Mouse (Mus musculus) kidney, postnatal 0 days (tissue): ENCODE measurements at regions not wholly inside any gene's neighbourhood (a gene's known extent, or its start where the extent isn't known, plus 50 kb on each side); places are given as distances from the start of the nearest gene placed in this dataset.

Experiments
- ATAC-seq: fragments of 200-750 bp; cut with Nextera tagmentation; replicated peaks from 2 replicates; pipeline ENCODE4 v1.8.0; 2017; ENCODE audit warnings: low read depth, moderate number of reproducible peaks, moderate TSS enrichment, moderate library complexity; ENCODE audit not compliant: low FRiP score
- DNase-seq: peaks from one replicate; pipeline ENCODE4 v3.0.0-alpha.2; 2016; ENCODE audit warnings: low spot score
- H3K27ac ChIP-seq: fragments of 300-500 bp; sonication (generic); 2 replicates; pipeline ENCODE4 v1.5.1; 2014; ENCODE audit warnings: mild to moderate bottlenecking
- H3K27me3 ChIP-seq: fragments of 300-500 bp; sonication (generic); 2 replicates; pipeline ENCODE4 v1.6.1; 2014; ENCODE audit warnings: low read length, mixed read lengths; ENCODE audit not compliant: insufficient read depth
- H3K36me3 ChIP-seq: fragments of 300-500 bp; sonication (generic); 2 replicates; pipeline ENCODE4 v1.6.1; 2014; ENCODE audit warnings: low read length, mixed read lengths; ENCODE audit not compliant: insufficient read depth
- H3K4me1 ChIP-seq: fragments of 300-500 bp; sonication (generic); replicated peaks from 2 replicates; pipeline ENCODE4 v1.6.1; 2014; ENCODE audit warnings: antibody characterized with exemption, low read length, mixed read lengths; ENCODE audit not compliant: insufficient read depth
- H3K4me2 ChIP-seq: fragments of 300-500 bp; sonication (generic); 2 replicates; pipeline ENCODE4 v1.6.1; 2014; ENCODE audit warnings: mild to moderate bottlenecking, low read length, moderate library complexity, mixed read lengths
- H3K4me3 ChIP-seq: fragments of 300-500 bp; sonication (generic); replicated peaks from 2 replicates; pipeline ENCODE4 v1.5.1; 2014; ENCODE audit warnings: low read depth, low read length
- H3K9ac ChIP-seq: fragments of 300-500 bp; sonication (generic); 2 replicates; pipeline ENCODE4 v1.6.1; 2014; ENCODE audit warnings: low read depth, low read length
- H3K9me3 ChIP-seq: fragments of 300-500 bp; sonication (generic); replicated peaks from 2 replicates; pipeline ENCODE4 v1.6.1; 2016; ENCODE audit warnings: low read length, inconsistent platforms, mixed read lengths
- CTCF ChIP-seq: IDR thresholded peaks from 2 replicates; pipeline ENCODE4 v1.5.1; 2016; ENCODE audit warnings: antibody characterized with exemption, low read depth, mild to moderate bottlenecking, moderate library complexity
- WGBS: fragments of 180-500 bp; shearing (Covaris S2); extraction: QIAGEN DNeasy Blood & Tissue Kit; methylation state at CpG from one replicate; pipeline ENCODE4 v1.1.7; 2014; 5-methylcytosine and 5-hydroxymethylcytosine counted together

DNA sequence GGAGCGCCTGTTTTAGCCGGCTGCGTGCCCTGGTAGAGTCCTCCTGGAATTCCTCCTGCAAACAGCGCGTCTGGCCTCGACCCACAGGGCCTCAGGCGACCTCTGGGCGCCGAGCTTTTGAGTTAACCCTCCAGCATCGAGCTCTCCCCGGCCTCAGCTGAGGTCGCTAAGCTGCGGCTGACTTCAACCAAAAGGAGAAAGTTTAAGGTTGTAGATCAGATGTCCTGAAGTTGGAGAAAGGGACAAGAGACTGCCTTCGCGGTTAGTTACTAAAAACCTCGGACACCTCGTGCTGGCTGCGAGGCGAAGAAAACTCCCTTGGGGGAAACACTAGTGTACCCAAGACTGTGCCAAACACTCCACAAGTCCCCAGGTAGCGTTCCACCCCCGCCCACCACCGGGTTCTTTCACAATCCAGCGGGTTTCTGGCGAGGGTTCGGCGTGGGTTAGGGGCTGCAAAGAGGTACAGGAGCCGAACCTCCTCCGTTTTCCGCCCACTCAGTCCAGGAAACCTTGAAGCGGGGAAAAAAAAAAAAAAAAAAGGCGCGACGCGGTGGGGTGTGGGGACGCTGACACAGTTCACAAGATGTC lies 78.9 kb downstream of the Kcnrg start:
- Histone ChIP-seq H3K27ac (no peak overlapping the region), H3K9ac (no peak overlapping the region), H3K4me2 (peak overlapping the region; percentile 86), H3K4me1 (peaks cover 33% of the 10 kb centered on the region), H3K4me3 (peak overlapping the region; percentile 39), H3K9me3 (no peaks in the 10 kb centered on the region), H3K36me3 (no peaks in the 10 kb centered on the region), H3K27me3 (peaks cover 25% of the 10 kb centered on the region)
- no peak for TF ChIP-seq CTCF
- WGBS = 10% methylated on average over 29 of the region's 35 CpGs
- ATAC-seq = no peak
- peak; percentile 42 for DNase-seq

GRCm38 (mm10) chr14:61686821-61687341 lies 79.6 kb downstream of the Kcnrg start:
- Histone ChIP-seq H3K9ac (peak overlapping the region; percentile 40), H3K4me2 (peak overlapping the region; percentile 86), H3K9me3 (no peaks in the 10 kb centered on the region), H3K27me3 (peaks cover 25% of the 10 kb centered on the region), H3K36me3 (no peaks in the 10 kb centered on the region), H3K4me1 (peaks cover 33% of the 10 kb centered on the region), H3K4me3 (peak overlapping the region; percentile 39), H3K27ac (no peak overlapping the region)
- TF ChIP-seq CTCF = no peak
- peak; percentile 30 for DNase-seq
- ATAC-seq = no peak
- WGBS = under 1% methylated on average over 33 of the region's 33 CpGs

GRCm38 (mm10) chr14:61687346-61688012 lies 80.2 kb downstream of the Kcnrg start:
- Histone ChIP-seq H3K4me2 (peak overlapping the region; percentile 86), H3K36me3 (no peaks in the 10 kb centered on the region), H3K4me3 (peak overlapping the region; percentile 39), H3K4me1 (peaks cover 33% of the 10 kb centered on the region), H3K27me3 (peaks cover 25% of the 10 kb centered on the region), H3K9me3 (no peaks in the 10 kb centered on the region), H3K27ac (no peak overlapping the region), H3K9ac (peak overlapping the region; percentile 40)
- ATAC-seq (no peak), DNase-seq (peak; percentile 27)
- 2% methylated on average over 15 of the region's 15 CpGs for WGBS
- no peak for TF ChIP-seq CTCF

DNA sequence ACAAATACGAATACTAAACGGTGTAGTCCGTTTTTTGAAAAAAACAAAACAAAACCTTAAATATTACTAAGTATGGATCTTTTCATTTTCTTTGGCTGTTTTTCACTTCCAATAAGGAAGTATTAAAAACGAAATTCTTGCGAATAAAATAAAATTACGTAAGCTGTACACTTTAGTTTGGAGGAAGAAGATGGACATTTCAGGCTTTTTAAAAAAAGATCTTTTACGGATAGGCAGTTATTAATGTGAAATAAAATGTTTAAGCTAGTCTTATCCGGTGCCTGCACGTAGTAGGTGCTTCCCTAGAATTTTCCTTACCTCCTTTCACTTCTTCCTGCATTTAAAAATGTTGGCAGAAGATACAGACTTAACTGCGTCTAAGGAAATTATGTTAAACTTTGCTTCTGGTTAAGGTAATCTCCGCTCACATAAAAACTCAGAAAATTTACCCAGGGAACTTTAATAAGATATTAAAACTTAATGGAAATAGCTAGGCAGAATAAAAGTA lies 80.8 kb downstream of the Kcnrg start:
- H3K27me3 ChIP-seq = peaks cover 25% of the 10 kb centered on the region
- 8% methylated on average over 11 of the region's 11 CpGs for WGBS

DNA sequence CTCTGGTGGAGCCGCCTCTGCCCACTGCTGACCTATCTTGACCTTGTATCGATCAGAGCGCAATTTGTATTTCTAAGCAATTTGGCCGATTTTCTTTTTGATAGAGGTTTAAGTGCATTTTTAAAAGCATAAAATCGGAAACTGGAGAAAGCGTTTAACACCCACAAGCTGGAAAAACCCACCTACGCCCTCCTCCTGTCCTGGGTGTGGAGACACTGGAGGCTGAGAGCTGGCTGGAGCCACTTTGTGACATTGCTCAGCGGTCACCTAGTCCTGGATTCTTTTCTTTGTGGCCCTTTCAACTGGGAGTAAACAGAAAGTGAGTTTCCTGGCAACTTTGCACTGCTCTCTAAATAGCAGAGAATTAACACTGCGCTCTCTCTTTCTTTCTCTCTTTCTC lies 81.4 kb downstream of the Kcnrg start:
- ATAC-seq (no peak), DNase-seq (peak; percentile 24)
- Histone ChIP-seq H3K4me3 (peak overlapping the region; percentile 24), H3K9ac (no peak overlapping the region), H3K4me1 (peaks cover 29% of the 10 kb centered on the region), H3K27ac (no peak overlapping the region), H3K9me3 (no peaks in the 10 kb centered on the region), H3K4me2 (peak overlapping the region; percentile 51), H3K27me3 (peaks cover 25% of the 10 kb centered on the region), H3K36me3 (no peaks in the 10 kb centered on the region)
- 3% methylated on average over 9 of the region's 9 CpGs for WGBS
- no peak for TF ChIP-seq CTCF

More for the DNA sequence above, 80.8 kb downstream of the Kcnrg start:
- H3K4me1 ChIP-seq = peaks cover 33% of the 10 kb centered on the region
- no peak overlapping the region for H3K9ac ChIP-seq
- no peak for TF ChIP-seq CTCF
- DNase-seq (peak; percentile 21), ATAC-seq (no peak)
- H3K9me3 ChIP-seq = no peaks in the 10 kb centered on the region
- no peak overlapping the region for H3K4me3 ChIP-seq
- H3K4me2 ChIP-seq = no peak overlapping the region
- H3K27ac ChIP-seq = no peak overlapping the region
- H3K36me3 ChIP-seq = no peaks in the 10 kb centered on the region

- no peak for TF ChIP-seq CTCF
- DNase-seq = peak; percentile 52
- Histone ChIP-seq H3K9ac (no peak overlapping the region), H3K4me3 (peak overlapping the region; percentile 24), H3K36me3 (no peaks in the 10 kb centered on the region), H3K27me3 (peaks cover 25% of the 10 kb centered on the region), H3K9me3 (no peaks in the 10 kb centered on the region), H3K4me2 (peak overlapping the region; percentile 51), H3K4me1 (peaks cover 23% of the 10 kb centered on the region), H3K27ac (no peak overlapping the region)
- WGBS = 5% methylated on average over 21 of the region's 21 CpGs
- ATAC-seq = no peak
These were observed 82.0 kb downstream of the Kcnrg start for GRCm38 (mm10) chr14:61689281-61689680.
